Mouse (Mus musculus): ENCODE measurements around the gene Itgam. TPM values are rescaled to one million over a fixed set of nuclear protein-coding genes. Genes with fewer than 3 reads are reported as not detected.

Itgam gene
- polyA plus RNA-seq, 2 experiments, result 1.2 to 2.4 TPM

DNA sequence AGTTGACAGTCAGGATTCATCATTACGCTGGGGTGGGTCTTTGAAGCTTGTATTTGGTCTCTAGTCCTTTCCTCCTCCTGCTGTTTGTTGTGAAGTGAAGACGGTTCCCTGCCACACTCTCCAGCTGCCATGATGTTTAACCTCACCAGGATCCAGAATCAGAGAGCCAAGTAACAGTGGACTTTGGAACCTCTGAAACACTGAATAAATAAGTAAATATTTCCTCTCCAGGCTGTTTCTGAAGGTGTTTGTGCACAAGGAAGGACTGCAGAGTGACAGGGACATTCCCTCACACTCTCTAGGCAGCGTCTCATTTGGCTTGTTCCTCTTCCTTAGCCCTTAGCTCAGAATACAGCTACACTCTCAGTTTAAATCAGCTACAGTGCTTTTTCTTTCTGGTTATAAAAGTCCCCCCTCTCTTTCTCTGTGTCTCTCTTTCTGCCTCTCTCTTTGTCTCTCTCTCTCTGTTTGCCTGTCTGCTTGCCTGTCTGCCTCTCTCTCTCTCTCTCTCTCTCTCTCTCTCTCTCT lies 5.5 kb upstream of the Itgam start:
- no peak overlapping the region for H3K4me3 ChIP-seq (replicated peaks; ENCODE audit: low read length)
- H3K4me2 ChIP-seq (replicated peaks; ENCODE audit: low read depth, low read length, severe bottlenecking), result no peak overlapping the region
- H3K27ac ChIP-seq (replicated peaks; ENCODE audit: low read depth, low read length), result no peak overlapping the region
- ATAC-seq (ENCODE audit: low FRiP score, low read depth) (no peak), DNase-seq (ENCODE audit: low spot score) (no peak)
- WGBS, result 61% methylated on average over 3 of the region's 3 CpGs
- no peaks in the 10 kb centered on the region for H3K9me3 ChIP-seq (ENCODE audit: control insufficient read depth, low read length)
- no peak for TF ChIP-seq POLR2A (IDR thresholded peaks at IDR 0.05; ENCODE audit: borderline replicate concordance, extremely low read depth, insufficient read depth, insufficient read length)
- H3K27me3 ChIP-seq (ENCODE audit: control insufficient read depth, insufficient read depth, low read length), result no peaks in the 10 kb centered on the region
- no peaks in the 10 kb centered on the region for H3K4me1 ChIP-seq (ENCODE audit: control insufficient read depth, insufficient read depth, low read length)
- no peaks in the 10 kb centered on the region for H3K36me3 ChIP-seq (ENCODE audit: control insufficient read depth, insufficient read depth, low read length)
- no peak overlapping the region for H3K9ac ChIP-seq (ENCODE audit: low read depth, low read length, severe bottlenecking)

DNA sequence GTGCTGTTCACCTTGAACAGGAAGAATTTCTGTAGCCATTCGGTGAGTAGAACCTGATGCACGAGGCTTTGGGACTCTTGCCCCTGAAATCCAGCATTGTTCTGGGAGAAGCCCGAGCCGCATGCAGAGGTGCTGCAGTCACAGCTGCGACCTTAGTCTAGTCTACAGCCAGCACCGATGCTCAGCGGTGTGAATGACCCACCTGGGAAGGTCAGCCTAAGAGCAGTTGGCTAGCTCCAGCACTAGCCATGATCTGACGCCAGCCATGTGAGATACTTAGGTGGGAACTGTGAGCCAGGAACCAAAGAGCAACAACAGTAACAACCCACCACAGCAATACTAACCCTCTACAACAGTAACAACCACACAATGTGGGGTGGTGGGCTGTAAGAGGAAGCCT lies 4.6 kb upstream of the Itgam start:
- no peaks in the 10 kb centered on the region for H3K27me3 ChIP-seq (ENCODE audit: control insufficient read depth, insufficient read depth, low read length)
- H3K9ac ChIP-seq (ENCODE audit: low read depth, low read length, severe bottlenecking), result no peak overlapping the region
- H3K36me3 ChIP-seq (ENCODE audit: control insufficient read depth, insufficient read depth, low read length), result no peaks in the 10 kb centered on the region
- DNase-seq (ENCODE audit: low spot score) (no peak), ATAC-seq (ENCODE audit: low FRiP score, low read depth) (no peak)
- no peak for TF ChIP-seq POLR2A (IDR thresholded peaks at IDR 0.05; ENCODE audit: borderline replicate concordance, extremely low read depth, insufficient read depth, insufficient read length)
- H3K4me3 ChIP-seq (replicated peaks; ENCODE audit: low read length), result no peak overlapping the region
- no peaks in the 10 kb centered on the region for H3K4me1 ChIP-seq (ENCODE audit: control insufficient read depth, insufficient read depth, low read length)
- WGBS, result 66% methylated on average over 8 of the region's 8 CpGs
- H3K9me3 ChIP-seq (ENCODE audit: control insufficient read depth, low read length), result no peaks in the 10 kb centered on the region
- no peak overlapping the region for H3K27ac ChIP-seq (replicated peaks; ENCODE audit: low read depth, low read length)
- H3K4me2 ChIP-seq (replicated peaks; ENCODE audit: low read depth, low read length, severe bottlenecking), result no peak overlapping the region

DNA sequence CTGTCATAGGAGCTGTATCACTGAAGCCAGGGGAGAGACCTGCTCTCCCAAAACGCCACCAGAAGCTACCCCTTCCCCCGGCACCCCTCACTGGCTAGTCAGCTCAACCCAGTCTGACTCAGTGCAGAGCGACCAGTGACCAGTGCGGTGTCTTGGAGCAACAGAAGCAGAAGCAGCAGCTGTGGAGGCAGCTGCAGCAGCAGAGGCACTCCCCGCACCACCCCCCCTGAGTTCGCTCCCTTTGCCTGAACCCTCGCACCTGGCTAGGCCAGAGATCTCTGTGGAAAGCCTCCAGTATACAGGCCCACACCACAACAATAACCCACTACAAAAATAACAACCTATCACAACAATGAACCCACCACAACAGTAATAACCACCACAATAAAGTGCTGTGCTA lies 3.9 kb upstream of the Itgam start:
- Histone ChIP-seq H3K9me3 (ENCODE audit: control insufficient read depth, low read length) (no peaks in the 10 kb centered on the region), H3K4me2 (replicated peaks; ENCODE audit: low read depth, low read length, severe bottlenecking) (no peak overlapping the region), H3K27ac (replicated peaks; ENCODE audit: low read depth, low read length) (no peak overlapping the region), H3K27me3 (ENCODE audit: control insufficient read depth, insufficient read depth, low read length) (no peaks in the 10 kb centered on the region), H3K36me3 (ENCODE audit: control insufficient read depth, insufficient read depth, low read length) (no peaks in the 10 kb centered on the region), H3K4me1 (ENCODE audit: control insufficient read depth, insufficient read depth, low read length) (no peaks in the 10 kb centered on the region), H3K4me3 (replicated peaks; ENCODE audit: low read length) (no peak overlapping the region), H3K9ac (ENCODE audit: low read depth, low read length, severe bottlenecking) (no peak overlapping the region)
- TF ChIP-seq POLR2A (IDR thresholded peaks at IDR 0.05; ENCODE audit: borderline replicate concordance, extremely low read depth, insufficient read depth, insufficient read length), result no peak
- 73% methylated on average over 7 of the region's 7 CpGs for whole genome bisulfite sequencing
- ATAC-seq (ENCODE audit: low FRiP score, low read depth) (no peak), DNase-seq (ENCODE audit: low spot score) (no peak)

DNA sequence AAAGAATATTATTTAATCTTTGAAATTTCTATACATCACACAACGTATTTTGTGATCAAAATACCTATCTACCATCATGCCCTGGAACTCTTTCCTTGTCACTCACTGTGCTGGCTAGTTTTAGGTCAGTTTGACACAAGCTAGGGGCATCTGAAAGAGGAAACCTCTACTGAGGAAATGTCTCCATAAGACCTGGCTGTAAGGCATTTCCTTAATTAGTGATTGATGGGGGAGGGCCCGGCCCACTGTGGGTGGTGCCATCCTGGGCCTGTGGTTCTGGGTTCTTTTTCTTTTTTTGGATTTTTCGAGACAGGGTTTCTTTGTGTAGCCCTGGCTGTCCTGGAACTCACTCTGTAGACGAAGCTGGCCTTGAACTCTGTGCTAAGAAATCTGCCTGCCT lies 3.3 kb upstream of the Itgam start:
- H3K4me3 ChIP-seq (replicated peaks; ENCODE audit: low read length), result no peak overlapping the region
- no peak for ATAC-seq (ENCODE audit: low FRiP score, low read depth)
- TF ChIP-seq POLR2A (IDR thresholded peaks at IDR 0.05; ENCODE audit: borderline replicate concordance, extremely low read depth, insufficient read depth, insufficient read length), result no peak
- H3K4me2 ChIP-seq (replicated peaks; ENCODE audit: low read depth, low read length, severe bottlenecking), result no peak overlapping the region
- H3K27ac ChIP-seq (replicated peaks; ENCODE audit: low read depth, low read length), result no peak overlapping the region
- DNase-seq (ENCODE audit: low spot score), result no peak
- WGBS, result 73% methylated on average over 4 of the region's 4 CpGs
- H3K9ac ChIP-seq (ENCODE audit: low read depth, low read length, severe bottlenecking), result no peak overlapping the region
- H3K36me3 ChIP-seq (ENCODE audit: control insufficient read depth, insufficient read depth, low read length), result no peaks in the 10 kb centered on the region
- H3K27me3 ChIP-seq (ENCODE audit: control insufficient read depth, insufficient read depth, low read length), result no peaks in the 10 kb centered on the region
- H3K4me1 ChIP-seq (ENCODE audit: control insufficient read depth, insufficient read depth, low read length), result no peaks in the 10 kb centered on the region
- H3K9me3 ChIP-seq (ENCODE audit: control insufficient read depth, low read length), result no peaks in the 10 kb centered on the region

DNA sequence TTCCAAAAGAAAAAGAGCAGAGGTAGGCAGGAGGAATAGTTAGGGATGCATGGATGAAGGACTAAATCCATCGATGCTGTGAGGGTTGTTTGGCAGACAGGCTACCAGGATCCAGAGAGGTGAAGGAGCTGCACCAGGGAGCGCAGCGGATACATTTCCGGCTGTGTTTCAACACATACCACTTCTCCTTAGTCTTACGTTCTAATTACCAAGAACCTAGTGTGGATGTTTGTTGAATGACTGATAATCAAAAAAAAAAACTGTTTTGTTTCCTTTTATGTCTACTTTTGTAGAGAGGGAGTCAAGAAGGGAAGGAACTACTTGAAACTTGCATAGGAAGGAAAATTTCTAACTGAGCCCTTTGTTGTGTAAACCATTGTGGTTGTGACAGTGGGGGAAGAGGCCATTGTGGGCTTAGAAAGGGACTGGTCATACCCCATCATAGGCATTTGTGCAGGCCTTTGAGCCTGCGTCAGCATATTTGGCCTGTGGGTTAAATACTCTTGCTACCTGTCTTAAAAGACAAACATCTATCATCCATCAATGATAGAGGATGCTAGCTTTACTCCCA lies 856 bp downstream of the Itgam start:
- Histone ChIP-seq H3K27ac (replicated peaks; ENCODE audit: low read depth, low read length) (no peak overlapping the region), H3K4me2 (replicated peaks; ENCODE audit: low read depth, low read length, severe bottlenecking) (no peak overlapping the region), H3K36me3 (ENCODE audit: control insufficient read depth, insufficient read depth, low read length) (no peaks in the 10 kb centered on the region), H3K9me3 (ENCODE audit: control insufficient read depth, low read length) (no peaks in the 10 kb centered on the region), H3K4me1 (ENCODE audit: control insufficient read depth, insufficient read depth, low read length) (no peaks in the 10 kb centered on the region), H3K4me3 (replicated peaks; ENCODE audit: low read length) (no peak overlapping the region), H3K9ac (ENCODE audit: low read depth, low read length, severe bottlenecking) (no peak overlapping the region), H3K27me3 (ENCODE audit: control insufficient read depth, insufficient read depth, low read length) (no peaks in the 10 kb centered on the region)
- DNase-seq (ENCODE audit: low spot score), result no peak
- no peak for TF ChIP-seq POLR2A (IDR thresholded peaks at IDR 0.05; ENCODE audit: borderline replicate concordance, extremely low read depth, insufficient read depth, insufficient read length)
- 89% methylated on average over 6 of the region's 6 CpGs for WGBS
- no peak for ATAC-seq (ENCODE audit: low FRiP score, low read depth)
